Mouse (Mus musculus) stomach, embryonic 16.5 days (tissue): ENCODE results near the gene Adamts12. TPM values are rescaled to one million over a fixed set of nuclear protein-coding genes. Genes with fewer than 3 reads are reported as not detected.

Experiments
- ATAC-seq: fragments of 200-750 bp; cut with Nextera tagmentation; 2 replicates; pipeline ENCODE4 v1.8.0; 2017; ENCODE audit warnings: moderate number of reproducible peaks, moderate TSS enrichment; ENCODE audit not compliant: insufficient read depth, low FRiP score
- H3K27ac ChIP-seq: fragments of 300-500 bp; sonication (generic); 2 replicates; pipeline ENCODE4 v1.5.1; 2014; ENCODE audit warnings: low read length
- H3K27me3 ChIP-seq: fragments of 300-500 bp; sonication (generic); 2 replicates; pipeline ENCODE4 v1.6.1; 2014; ENCODE audit warnings: low read length, control low read depth, mixed read lengths; ENCODE audit not compliant: control insufficient read depth, insufficient read depth
- H3K36me3 ChIP-seq: fragments of 300-500 bp; sonication (generic); 2 replicates; pipeline ENCODE4 v1.6.1; 2014; ENCODE audit warnings: low read length; ENCODE audit not compliant: control insufficient read depth, insufficient read depth
- H3K4me1 ChIP-seq: fragments of 300-500 bp; sonication (generic); 2 replicates; pipeline ENCODE4 v1.6.1; 2014; ENCODE audit warnings: low read length, control low read depth, mixed read lengths; ENCODE audit not compliant: control insufficient read depth, insufficient read depth
- H3K4me2 ChIP-seq: fragments of 300-500 bp; sonication (generic); 2 replicates; pipeline ENCODE4 v1.6.1; 2014; ENCODE audit warnings: low read depth, low read length, mixed read lengths
- H3K4me3 ChIP-seq: fragments of 300-500 bp; sonication (generic); replicated peaks from 2 replicates; pipeline ENCODE4 v1.5.1; 2014; ENCODE audit warnings: mild to moderate bottlenecking, low read length
- H3K9ac ChIP-seq: fragments of 300-500 bp; sonication (generic); 2 replicates; pipeline ENCODE4 v1.6.1; 2014; ENCODE audit warnings: low read length
- H3K9me3 ChIP-seq: fragments of 300-500 bp; sonication (generic); replicated peaks from 2 replicates; pipeline ENCODE4 v1.6.1; 2016; ENCODE audit warnings: low read length, control low read depth; ENCODE audit not compliant: control insufficient read depth
- WGBS: fragments of 180-500 bp; shearing (Covaris S2); extraction: QIAGEN DNeasy Blood & Tissue Kit; methylation state at CpG from one replicate; pipeline ENCODE4 v1.1.7; 2014; 5-methylcytosine and 5-hydroxymethylcytosine counted together
- polyA plus RNA-seq: library from polyadenylated mRNA; unstranded; fragments of >200 nt; fragmentation: Nextera tagmentation; extraction: Ambion mirVana; gene quantifications from 2 replicates; pipeline ENCODE4 v1.2.1, GENCODE M21; 2015

Adamts12 gene
- polyA plus RNA-seq, 1 experiment from 2014 or later, result 2.8 TPM

DNA sequence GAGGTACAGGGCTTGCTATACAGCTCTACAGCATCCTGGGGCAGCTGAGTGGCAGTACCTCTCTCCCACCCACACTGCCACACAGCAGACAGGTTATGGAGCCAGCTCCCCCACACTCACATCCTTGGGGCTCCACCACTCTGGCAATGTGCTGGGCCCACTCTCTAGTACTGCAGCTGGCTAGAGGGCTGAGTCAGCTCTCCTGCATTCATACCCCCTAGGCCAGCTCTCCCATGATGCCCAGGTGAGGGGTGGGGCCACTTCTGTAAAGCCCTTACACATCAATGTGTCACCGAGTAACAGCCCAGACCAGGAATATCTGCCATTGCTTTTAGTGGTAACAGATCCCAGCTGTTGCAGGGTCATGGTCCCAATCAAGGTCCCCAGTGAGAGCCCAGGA is 296.3 kb downstream of the Adamts12 start:
- Histone ChIP-seq H3K9ac (no peak overlapping the region), H3K27me3 (no peaks in the 10 kb centered on the region), H3K9me3 (no peaks in the 10 kb centered on the region), H3K4me2 (no peak overlapping the region), H3K36me3 (no peaks in the 10 kb centered on the region), H3K27ac (no peak overlapping the region), H3K4me1 (no peaks in the 10 kb centered on the region), H3K4me3 (no peak overlapping the region)
- ATAC-seq, result no peak
- 71% methylated on average over 1 of the region's 1 CpGs for WGBS

DNA sequence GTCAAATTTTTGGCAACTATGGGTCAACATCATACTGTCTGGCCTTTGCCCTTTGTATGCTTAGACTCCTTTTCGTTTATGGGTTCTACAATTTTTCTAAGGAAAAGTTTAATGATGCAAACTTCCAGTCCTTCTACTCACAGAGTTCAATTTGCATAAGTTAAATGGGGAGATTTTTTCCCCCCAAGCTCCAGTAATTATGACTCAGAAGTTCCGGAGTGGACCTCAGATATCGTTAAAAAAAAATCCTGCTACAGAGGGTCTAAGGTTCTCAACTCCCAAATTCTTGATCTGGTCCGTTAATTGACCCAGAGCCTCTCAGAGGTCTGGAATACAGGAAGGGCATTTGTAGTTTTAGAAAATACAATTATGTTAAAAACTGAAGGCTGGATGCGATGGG is 297.2 kb downstream of the Adamts12 start:
- 80% methylated on average over 5 of the region's 5 CpGs for WGBS
- Histone ChIP-seq H3K27ac (no peak overlapping the region), H3K36me3 (no peaks in the 10 kb centered on the region), H3K4me3 (no peak overlapping the region), H3K27me3 (no peaks in the 10 kb centered on the region), H3K4me1 (no peaks in the 10 kb centered on the region), H3K4me2 (no peak overlapping the region), H3K9me3 (no peaks in the 10 kb centered on the region), H3K9ac (no peak overlapping the region)
- ATAC-seq, result no peak

DNA sequence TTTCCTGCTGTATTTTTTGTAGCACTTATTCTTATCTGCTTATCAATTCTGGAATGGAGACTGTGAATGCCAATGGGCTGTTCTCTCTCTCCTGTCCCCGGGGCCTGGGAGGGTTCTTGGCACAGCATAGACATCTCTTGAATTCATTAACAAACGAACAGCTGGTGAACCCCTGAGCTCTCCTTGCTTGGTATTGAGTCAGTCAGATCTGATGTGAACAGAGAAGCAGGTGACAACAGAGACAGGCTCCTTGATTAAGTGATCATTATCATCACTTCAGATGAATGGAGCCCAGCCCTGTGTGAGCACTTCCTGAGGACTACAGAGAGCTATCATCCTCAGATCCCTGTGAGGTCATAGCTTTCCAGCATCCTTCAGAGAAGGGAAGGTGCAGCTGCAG is 299.5 kb downstream of the Adamts12 start:
- 21% methylated on average over 2 of the region's 2 CpGs for WGBS
- H3K4me2 ChIP-seq, result no peak overlapping the region
- no peaks in the 10 kb centered on the region for H3K36me3 ChIP-seq
- H3K4me1 ChIP-seq, result no peaks in the 10 kb centered on the region
- no peak overlapping the region for H3K4me3 ChIP-seq
- no peaks in the 10 kb centered on the region for H3K9me3 ChIP-seq
- H3K27ac ChIP-seq, result no peak overlapping the region
- no peak overlapping the region for H3K9ac ChIP-seq
- ATAC-seq, result no peak
- H3K27me3 ChIP-seq, result no peaks in the 10 kb centered on the region

DNA sequence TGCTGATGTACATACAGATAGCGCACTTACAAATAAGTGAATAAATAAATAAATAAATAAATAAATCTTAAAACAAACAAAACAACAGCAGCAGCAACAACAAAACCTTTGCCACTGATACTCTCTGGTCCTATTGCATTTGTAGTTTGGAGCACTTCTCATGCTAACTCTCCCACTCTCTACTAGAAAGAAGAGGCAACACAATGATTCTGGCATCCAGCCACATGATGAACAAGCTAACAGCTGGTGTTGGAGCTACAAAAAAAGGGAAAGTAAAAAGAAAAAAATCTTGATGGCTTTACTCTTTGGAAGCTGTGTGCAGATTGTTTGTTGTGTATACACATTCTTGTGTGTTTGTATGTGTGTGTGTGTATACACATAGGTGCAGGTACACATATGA is 300.2 kb downstream of the Adamts12 start:
- Histone ChIP-seq H3K27me3 (no peaks in the 10 kb centered on the region), H3K4me2 (no peak overlapping the region), H3K4me3 (no peak overlapping the region), H3K9me3 (no peaks in the 10 kb centered on the region), H3K36me3 (no peaks in the 10 kb centered on the region), H3K27ac (no peak overlapping the region), H3K4me1 (no peaks in the 10 kb centered on the region), H3K9ac (no peak overlapping the region)
- no peak for ATAC-seq
- WGBS, result 90% methylated on average over 1 of the region's 1 CpGs

DNA sequence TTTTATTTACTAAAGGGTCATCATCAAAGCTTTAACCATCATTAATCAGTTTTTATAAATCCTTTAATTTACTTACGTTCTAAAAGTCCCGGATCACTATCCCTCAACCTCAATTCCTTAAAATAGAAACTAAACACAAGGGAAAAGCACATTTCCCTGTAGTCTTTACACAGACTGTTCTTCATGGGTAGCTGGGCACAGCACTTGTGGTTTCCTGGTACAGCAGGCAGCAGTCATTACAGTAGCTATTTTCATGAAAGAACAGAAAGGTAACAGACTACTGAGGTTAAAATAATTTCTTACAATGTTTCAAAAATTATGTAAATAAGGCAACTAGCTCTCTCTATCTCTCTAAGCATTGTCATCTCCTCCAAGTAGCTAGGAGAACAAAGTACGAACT is 305.0 kb downstream of the Adamts12 start:
- no peak overlapping the region for H3K27ac ChIP-seq
- no peaks in the 10 kb centered on the region for H3K9me3 ChIP-seq
- no peaks in the 10 kb centered on the region for H3K36me3 ChIP-seq
- H3K9ac ChIP-seq, result no peak overlapping the region
- ATAC-seq, result no peak
- no peak overlapping the region for H3K4me3 ChIP-seq
- H3K4me2 ChIP-seq, result no peak overlapping the region
- H3K4me1 ChIP-seq, result no peaks in the 10 kb centered on the region
- WGBS, result 50% methylated on average over 3 of the region's 3 CpGs
- H3K27me3 ChIP-seq, result no peaks in the 10 kb centered on the region

DNA sequence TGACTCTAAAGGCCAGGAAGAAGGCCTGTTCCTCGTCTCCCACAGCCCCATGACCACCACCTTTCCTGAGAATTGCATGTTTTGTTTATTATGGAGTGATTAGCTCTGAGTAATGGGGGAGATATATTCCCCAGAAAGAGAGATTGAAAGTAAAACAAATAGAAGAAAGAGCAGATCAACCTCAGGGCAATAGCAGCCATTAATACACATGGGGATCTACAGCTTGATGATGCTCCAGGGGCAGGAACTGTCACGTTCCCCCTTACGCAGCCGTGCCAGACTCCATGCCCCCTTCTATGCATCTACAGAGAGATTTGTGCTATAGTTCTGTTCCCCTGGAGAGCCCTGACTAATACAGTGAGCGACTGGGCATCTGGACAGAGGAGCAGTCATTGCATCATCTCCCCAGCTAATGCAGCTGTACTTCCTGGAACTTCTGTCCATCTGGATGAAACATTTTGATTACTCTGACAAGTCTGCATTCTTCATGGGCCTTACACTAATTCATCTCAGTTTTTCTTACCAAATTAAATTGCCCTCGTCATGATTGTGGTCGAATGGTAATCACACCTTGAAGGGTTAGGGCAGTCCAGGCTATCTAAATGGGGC is 306.0 kb downstream of the Adamts12 start:
- WGBS, result 70% methylated on average over 7 of the region's 7 CpGs
- H3K9ac ChIP-seq, result no peak overlapping the region
- no peak for ATAC-seq

DNA sequence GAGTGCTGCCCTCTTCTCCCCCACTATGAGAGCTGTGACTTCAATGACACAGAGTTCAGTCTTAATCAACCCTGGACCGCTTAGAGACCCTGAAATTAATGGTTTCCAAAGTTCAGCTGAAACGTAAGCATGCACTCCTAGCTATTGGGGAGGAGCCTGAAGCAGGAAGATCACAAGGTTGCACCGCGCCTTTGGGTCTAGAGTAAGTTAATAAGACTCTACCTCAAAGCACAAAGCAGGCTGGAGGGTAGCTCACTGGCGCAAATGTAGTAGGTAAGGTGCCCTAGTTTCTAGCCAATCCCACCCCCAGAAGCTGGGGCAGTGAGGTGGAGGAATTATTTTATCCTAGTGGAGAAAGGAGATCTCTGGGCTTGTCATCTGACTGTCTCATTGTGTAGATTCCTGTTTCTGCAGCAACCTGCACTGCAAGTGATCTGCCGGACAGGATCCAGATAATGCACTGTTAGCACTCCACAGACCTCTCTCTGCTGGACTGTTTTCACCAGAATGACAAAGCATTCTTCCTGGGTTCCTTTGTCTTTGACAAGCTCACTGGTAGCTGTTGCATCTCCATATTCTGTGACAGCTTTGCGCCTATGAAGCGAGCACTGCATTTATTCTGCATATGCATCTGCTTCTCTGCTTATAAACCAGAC is 315.0 kb downstream of the Adamts12 start:
- peaks cover 6% of the 10 kb centered on the region for H3K36me3 ChIP-seq
- H3K4me2 ChIP-seq, result no peak overlapping the region
- no peaks in the 10 kb centered on the region for H3K9me3 ChIP-seq
- H3K27ac ChIP-seq, result no peak overlapping the region
- no peaks in the 10 kb centered on the region for H3K4me1 ChIP-seq
- H3K4me3 ChIP-seq, result no peak overlapping the region
- ATAC-seq, result no peak
- 76% methylated on average over 8 of the region's 8 CpGs for WGBS
- no peaks in the 10 kb centered on the region for H3K27me3 ChIP-seq
- H3K9ac ChIP-seq, result no peak overlapping the region

More for the DNA sequence above, 306.0 kb downstream of the Adamts12 start:
- Histone ChIP-seq H3K4me3 (no peak overlapping the region), H3K9me3 (no peaks in the 10 kb centered on the region), H3K4me2 (no peak overlapping the region), H3K27ac (no peak overlapping the region), H3K4me1 (no peaks in the 10 kb centered on the region), H3K36me3 (no peaks in the 10 kb centered on the region), H3K27me3 (no peaks in the 10 kb centered on the region)

DNA sequence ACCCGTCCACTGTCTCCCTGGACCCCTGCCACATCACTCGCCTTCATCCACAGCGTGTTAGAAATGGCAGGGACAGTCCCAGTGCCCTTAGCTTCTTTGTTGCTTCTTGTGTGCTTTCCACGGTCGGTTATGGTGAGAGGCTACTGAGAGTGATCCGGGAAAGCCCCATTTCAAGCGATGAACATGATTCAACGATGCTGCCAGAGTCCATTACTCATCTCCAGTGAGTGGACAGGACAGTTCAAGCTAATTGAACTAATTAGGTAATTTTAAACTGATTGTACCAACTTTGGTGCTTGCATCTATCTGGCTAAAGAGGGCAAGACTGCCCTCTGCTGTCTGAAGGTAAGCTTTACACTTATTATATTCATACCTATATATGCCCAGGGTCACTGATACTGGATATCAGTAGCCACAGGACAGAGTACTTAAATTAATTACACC is 315.5 kb downstream of the Adamts12 start:
- no peak overlapping the region for H3K27ac ChIP-seq
- no peak overlapping the region for H3K4me3 ChIP-seq
- WGBS, result 38% methylated on average over 8 of the region's 8 CpGs
- H3K36me3 ChIP-seq, result peaks cover 11% of the 10 kb centered on the region
- no peaks in the 10 kb centered on the region for H3K27me3 ChIP-seq
- no peaks in the 10 kb centered on the region for H3K4me1 ChIP-seq
- ATAC-seq, result no peak; the same call in 1 of the 2 replicates
- no peak overlapping the region for H3K4me2 ChIP-seq
- no peaks in the 10 kb centered on the region for H3K9me3 ChIP-seq
- no peak overlapping the region for H3K9ac ChIP-seq

DNA sequence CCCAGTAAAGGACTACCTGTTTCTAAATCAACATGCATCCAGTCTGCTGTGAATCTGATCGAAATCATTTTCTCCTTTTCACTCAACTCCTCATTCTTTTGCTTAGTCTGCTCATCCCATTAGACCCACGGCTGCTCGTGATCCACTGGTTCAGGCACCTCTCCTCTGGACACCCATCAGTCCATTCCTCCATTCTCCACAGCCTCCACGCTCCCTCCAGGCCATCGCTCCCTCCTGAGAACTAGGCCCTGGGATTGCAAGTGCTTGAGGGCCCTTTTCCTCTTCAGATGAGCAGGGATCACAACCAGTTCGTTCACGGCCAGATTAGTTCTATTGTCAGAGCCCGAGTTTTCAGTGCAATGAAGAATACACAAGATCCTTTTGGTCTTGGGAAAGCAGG is 316.0 kb downstream of the Adamts12 start:
- H3K9me3 ChIP-seq, result no peaks in the 10 kb centered on the region
- no peaks in the 10 kb centered on the region for H3K4me1 ChIP-seq
- no peak overlapping the region for H3K4me2 ChIP-seq
- H3K27ac ChIP-seq, result no peak overlapping the region
- peaks cover 16% of the 10 kb centered on the region for H3K36me3 ChIP-seq
- no peak for ATAC-seq
- no peak overlapping the region for H3K4me3 ChIP-seq
- no peak overlapping the region for H3K9ac ChIP-seq
- 79% methylated on average over 8 of the region's 8 CpGs for WGBS
- no peaks in the 10 kb centered on the region for H3K27me3 ChIP-seq
